Mouse (Mus musculus): ENCODE measurements at regions not wholly inside any gene's neighbourhood (a gene's known extent, or its start where the extent isn't known, plus 50 kb on each side); places are given as distances from the start of the nearest gene placed in this dataset.

- TF ChIP-seq CTCF (IDR thresholded peaks at IDR 0.05; ENCODE audit: control insufficient read depth, insufficient read depth, insufficient replicate concordance, low read depth, low read length) (no peak), POLR2A (IDR thresholded peaks at IDR 0.05; ENCODE audit: control insufficient read depth, low read depth, low read length) (no peak)
Observed at GRCm38 (mm10) chr2:147872972-147873371, 173.8 kb downstream of the Foxa2 start.

Data from testis, adult 2 months (tissue).